Mouse (Mus musculus) small intestine, adult 2 months (tissue): ENCODE data around the gene Zfp553. TPM values are rescaled to one million over a fixed set of nuclear protein-coding genes. Genes with fewer than 3 reads are reported as not detected.

Source experiments
- H3K27ac ChIP-seq: fragments of 200-500 bp; 2 replicates; pipeline ENCODE4 v1.5.1; 2012; ENCODE audit warnings: low read depth, low read length, control low read depth, inconsistent platforms; ENCODE audit not compliant: insufficient read depth
- H3K27me3 ChIP-seq: fragments of 200-500 bp; 2 replicates; pipeline ENCODE4 v1.6.1; 2012; ENCODE audit warnings: mild to moderate bottlenecking, moderate library complexity, low read length, inconsistent platforms; ENCODE audit not compliant: control insufficient read depth, insufficient read depth
- H3K36me3 ChIP-seq: fragments of 200-500 bp; 2 replicates; pipeline ENCODE4 v1.6.1; 2012; ENCODE audit warnings: mild to moderate bottlenecking, low read length, control low read depth, inconsistent platforms; ENCODE audit not compliant: control insufficient read depth, insufficient read depth
- H3K4me1 ChIP-seq: fragments of 200-500 bp; 2 replicates; pipeline ENCODE4 v1.6.1; 2012; ENCODE audit warnings: low read length, inconsistent platforms, mixed read lengths; ENCODE audit not compliant: control insufficient read depth, insufficient read depth, insufficient read length
- H3K4me3 ChIP-seq: fragments of 200-500 bp; 2 replicates; pipeline ENCODE4 v1.5.1; 2012; ENCODE audit warnings: low read depth, mild to moderate bottlenecking, control low read depth, inconsistent platforms, low read length, moderate library complexity
- CTCF ChIP-seq: fragments of 200-500 bp; IDR thresholded peaks from 2 replicates; pipeline ENCODE4 v1.5.1; 2012; ENCODE audit warnings: low read depth, mild to moderate bottlenecking, control low read depth, inconsistent platforms, low read length, moderate library complexity, mixed read lengths; ENCODE audit not compliant: insufficient replicate concordance, insufficient read length; ENCODE audit errors: extremely low read depth
- POLR2A ChIP-seq: fragments of 200-500 bp; IDR thresholded peaks from 2 replicates; pipeline ENCODE4 v1.6.1; 2012; ENCODE audit warnings: low read depth, mild to moderate bottlenecking, control low read depth, inconsistent platforms, low read length, moderate library complexity
- WGBS: fragments of 180-500 bp; shearing (Covaris S2); methylation state at CpG from one replicate; pipeline ENCODE4 v1.1.7; 2018; 5-methylcytosine and 5-hydroxymethylcytosine counted together
- polyA plus RNA-seq: library from polyadenylated mRNA; depleted of rRNA; stranded (reverse); fragments of >200 nt; gene quantifications from 2 replicates; pipeline ENCODE4 v1.2.3, GENCODE M21; 2012

Gene Zfp553
- polyA plus RNA-seq, 1 experiment: 8.1 TPM

GRCm38 (mm10) chr7:127216307-127216706, 16.6 kb upstream of the Zfp553 start:
- WGBS: 86% methylated on average over 5 of the region's 5 CpGs
- Histone ChIP-seq H3K36me3 (no peaks in the 10 kb centered on the region), H3K27ac (no peak overlapping the region), H3K27me3 (no peaks in the 10 kb centered on the region), H3K4me1 (peaks cover 2% of the 10 kb centered on the region; the same call in 1 of the 2 replicates), H3K4me3 (no peak overlapping the region)
- no peak for TF ChIP-seq POLR2A
- TF ChIP-seq CTCF: no peak

- Histone ChIP-seq H3K27me3 (no peaks in the 10 kb centered on the region), H3K36me3 (no peaks in the 10 kb centered on the region), H3K27ac (peak overlapping the region; percentile 81; the same call in 1 of the 2 replicates), H3K4me1 (peaks cover 2% of the 10 kb centered on the region; the same call in 1 of the 2 replicates), H3K4me3 (peak overlapping the region; percentile 56)
- 77% methylated on average over 6 of the region's 6 CpGs for WGBS
- no peak for TF ChIP-seq CTCF
Measured at GRCm38 (mm10) chr7:127217475-127217874, 15.4 kb upstream of the Zfp553 start.

- WGBS: 64% methylated on average over 10 of the region's 10 CpGs
- peaks cover 2% of the 10 kb centered on the region; the same call in 1 of the 2 replicates for H3K4me1 ChIP-seq
- peak overlapping the region; percentile 56 for H3K4me3 ChIP-seq
- H3K27ac ChIP-seq: peak overlapping the region; percentile 81
- no peaks in the 10 kb centered on the region for H3K36me3 ChIP-seq
- H3K27me3 ChIP-seq: no peaks in the 10 kb centered on the region
- no peak; the same call in 1 of the 2 replicates for TF ChIP-seq POLR2A
- TF ChIP-seq CTCF: no peak
Measured at GRCm38 (mm10) chr7:127217901-127218642, 14.8 kb upstream of the Zfp553 start.

GRCm38 (mm10) chr7:127218670-127219069, 14.2 kb upstream of the Zfp553 start:
- TF ChIP-seq CTCF: no peak
- no peak for TF ChIP-seq POLR2A
- H3K4me1 ChIP-seq: peaks cover 2% of the 10 kb centered on the region; the same call in 1 of the 2 replicates
- WGBS: 81% methylated on average over 4 of the region's 4 CpGs
- no peaks in the 10 kb centered on the region for H3K27me3 ChIP-seq
- H3K4me3 ChIP-seq: peak overlapping the region; percentile 22; the same call in 1 of the 2 replicates
- peak overlapping the region; percentile 60 for H3K27ac ChIP-seq
- no peaks in the 10 kb centered on the region for H3K36me3 ChIP-seq

- H3K4me3 ChIP-seq: no peak overlapping the region
- 61% methylated on average over 6 of the region's 6 CpGs for WGBS
- no peak overlapping the region for H3K27ac ChIP-seq
- TF ChIP-seq CTCF: no peak
- no peak for TF ChIP-seq POLR2A
- H3K36me3 ChIP-seq: no peaks in the 10 kb centered on the region
- no peaks in the 10 kb centered on the region for H3K27me3 ChIP-seq
- peaks cover 2% of the 10 kb centered on the region; the same call in 1 of the 2 replicates for H3K4me1 ChIP-seq
Measured at GRCm38 (mm10) chr7:127220440-127220839, 12.4 kb upstream of the Zfp553 start.

GRCm38 (mm10) chr7:127223106-127223505, 9.8 kb upstream of the Zfp553 start:
- no peaks in the 10 kb centered on the region for H3K27me3 ChIP-seq
- 98% methylated on average over 3 of the region's 3 CpGs for WGBS

GRCm38 (mm10) chr7:127223515-127224478, 9.1 kb upstream of the Zfp553 start:
- Histone ChIP-seq H3K27ac (no peak overlapping the region), H3K4me1 (peaks cover 5% of the 10 kb centered on the region; the same call in 1 of the 2 replicates), H3K36me3 (no peaks in the 10 kb centered on the region), H3K4me3 (no peak overlapping the region), H3K27me3 (no peaks in the 10 kb centered on the region)
- WGBS: 73% methylated on average over 6 of the region's 6 CpGs
- TF ChIP-seq CTCF (no peak), POLR2A (no peak)

More at GRCm38 (mm10) chr7:127223106-127223505, 9.8 kb upstream of the Zfp553 start:
- no peaks in the 10 kb centered on the region for H3K36me3 ChIP-seq
- peaks cover 5% of the 10 kb centered on the region; the same call in 1 of the 2 replicates for H3K4me1 ChIP-seq
- TF ChIP-seq CTCF: no peak
- no peak for TF ChIP-seq POLR2A
- no peak overlapping the region for H3K4me3 ChIP-seq
- H3K27ac ChIP-seq: no peak overlapping the region
